Mouse (Mus musculus) embryonic fibroblast, embryonic 13.5 days (primary cell): ENCODE measurements around the gene Dysf.

Source experiments
- CTCF ChIP-seq: IDR thresholded peaks from 2 replicates; pipeline ENCODE4 v1.5.1; 2011; ENCODE audit warnings: mild to moderate bottlenecking, control low read depth, low read length, moderate library complexity, borderline replicate concordance; ENCODE audit not compliant: insufficient read depth
- POLR2A ChIP-seq: IDR thresholded peaks from 2 replicates; pipeline ENCODE4 v1.6.1; 2011; ENCODE audit warnings: low read depth, mild to moderate bottlenecking, control low read depth, low read length, moderate library complexity

- TF ChIP-seq CTCF (no peak), POLR2A (no peak)
Measured at GRCm38 (mm10) chr6:84131539-84131938, 123.1 kb downstream of the Dysf start.
